Mouse (Mus musculus) G1E (cell line): ENCODE results near the gene Tac1.

Experiments
- CTCF ChIP-seq: IDR thresholded peaks from 2 replicates; pipeline ENCODE4 v1.5.1; 2012; ENCODE audit warnings: low read depth, low read length, inconsistent platforms, mixed read lengths
- GATA1 ChIP-seq: IDR thresholded peaks from 2 replicates; pipeline ENCODE4 v1.6.1; 2012; ENCODE audit warnings: borderline replicate concordance, low read length, inconsistent platforms, mixed read lengths
- GATA2 ChIP-seq: IDR thresholded peaks from 2 replicates; pipeline ENCODE4 v1.6.1; 2012; ENCODE audit warnings: low read depth, low read length, inconsistent platforms, borderline replicate concordance
- POLR2AphosphoS5 ChIP-seq: IDR thresholded peaks from 2 replicates; pipeline ENCODE4 v1.6.1; 2012; ENCODE audit warnings: low read depth, low read length, inconsistent platforms; ENCODE audit not compliant: insufficient replicate concordance

- TF ChIP-seq CTCF (no peak), GATA1 (no peak), POLR2AphosphoS5 (no peak), GATA2 (no peak)
These were observed 39.8 kb downstream of the Tac1 start for GRCm38 (mm10) chr6:7594445-7594844.
